ENCODE assay signal across 27 mouse cellular contexts in genomic region chr8:101522758-101523157, GRCm38 (mm10).
DNase-seq lines count a peak whose midpoint lies in the region; ATAC-seq and TF ChIP-seq lines count a peak whose summit lies in the region.
"Had no signal": no experiment of that assay in that cellular context is flagged by ENCODE, and none has a peak within 500 bp of the region (broad histone marks: within the 10 kb centered on the region; RNA-seq: fewer than 3 reads in every experiment).

No protein-coding gene starts in this region.

- H3K9me3 ChIP-seq in limb, embryonic 12.5 days: no peaks in the 10 kb centered on the region
- no peaks in the 10 kb centered on the region for H3K9me3 ChIP-seq in limb, embryonic 10.5 days (replicated peaks)
- no peaks in the 10 kb centered on the region for H3K9me3 ChIP-seq in neural tube, embryonic 11.5 days (ENCODE audit: control insufficient read depth, low read length)
- H3K9me3 ChIP-seq in limb, embryonic 14.5 days (ENCODE audit: control insufficient read depth, low read length): no peaks in the 10 kb centered on the region
- H3K9me3 ChIP-seq in neural tube, embryonic 13.5 days: no peaks in the 10 kb centered on the region
- H3K9me3 ChIP-seq: embryonic facial prominence, embryonic 15.5 days; forebrain, embryonic 12.5 days; heart, embryonic 10.5 days; heart, embryonic 13.5 days had no signal

- peak; percentile 63; the same call in 1 of the 2 replicates for ATAC-seq in limb, embryonic 12.5 days (ENCODE audit: insufficient number of reproducible peaks, insufficient read depth, low FRiP score, low TSS enrichment, low read depth)
- peak; percentile 62; the same call in 1 of the 2 replicates for ATAC-seq in neural tube, embryonic 11.5 days (ENCODE audit: insufficient read depth, low FRiP score, low TSS enrichment)
- no peak for ATAC-seq in limb, embryonic 14.5 days (ENCODE audit: low FRiP score, low read depth)
- peak; percentile 36; the same call in 1 of the 2 replicates for ATAC-seq in neural tube, embryonic 13.5 days (ENCODE audit: low read depth)
- ATAC-seq: forebrain, embryonic 16.5 days; hindbrain, postnatal 0 days; Patski had no signal

- H3K4me1 ChIP-seq in limb, embryonic 12.5 days (replicated peaks): no peaks in the 10 kb centered on the region
- no peaks in the 10 kb centered on the region for H3K4me1 ChIP-seq in limb, embryonic 10.5 days
- no peaks in the 10 kb centered on the region for H3K4me1 ChIP-seq in neural tube, embryonic 11.5 days (ENCODE audit: control insufficient read depth, insufficient read depth, low read length)
- H3K4me1 ChIP-seq in limb, embryonic 14.5 days (ENCODE audit: control insufficient read depth, insufficient read depth, low read length): no peaks in the 10 kb centered on the region
- H3K4me1 ChIP-seq in neural tube, embryonic 13.5 days (replicated peaks): peaks cover 10% of the 10 kb centered on the region
- H3K4me1 ChIP-seq: embryonic facial prominence, embryonic 15.5 days; heart, embryonic 10.5 days; heart, embryonic 13.5 days had no signal

- H3K9ac ChIP-seq in limb, embryonic 12.5 days (replicated peaks): no peak overlapping the region
- H3K9ac ChIP-seq in neural tube, embryonic 11.5 days (ENCODE audit: low read length): no peak overlapping the region
- no peak overlapping the region for H3K9ac ChIP-seq in limb, embryonic 14.5 days (ENCODE audit: low read depth, low read length, severe bottlenecking)
- no peak overlapping the region for H3K9ac ChIP-seq in neural tube, embryonic 13.5 days
- H3K9ac ChIP-seq: embryonic facial prominence, embryonic 15.5 days; forebrain, embryonic 12.5 days; heart, embryonic 13.5 days; hindbrain, embryonic 14.5 days had no signal

- WGBS in limb, embryonic 12.5 days: 55% methylated on average over 1 of the region's 1 CpGs
- 79% methylated on average over 1 of the region's 1 CpGs for WGBS in limb, embryonic 10.5 days
- WGBS in neural tube, embryonic 11.5 days: 54% methylated on average over 1 of the region's 1 CpGs
- WGBS in limb, embryonic 14.5 days: 45% methylated on average over 1 of the region's 1 CpGs
- WGBS in neural tube, embryonic 13.5 days: 34% methylated on average over 1 of the region's 1 CpGs

- H3K4me2 ChIP-seq in limb, embryonic 12.5 days: no peak overlapping the region
- no peak overlapping the region for H3K4me2 ChIP-seq in neural tube, embryonic 11.5 days (ENCODE audit: low read depth)
- no peak overlapping the region for H3K4me2 ChIP-seq in limb, embryonic 14.5 days (replicated peaks; ENCODE audit: low read depth, low read length, severe bottlenecking)
- no peak overlapping the region for H3K4me2 ChIP-seq in neural tube, embryonic 13.5 days
- H3K4me2 ChIP-seq: embryonic facial prominence, embryonic 15.5 days; forebrain, embryonic 12.5 days; heart, embryonic 13.5 days; hindbrain, embryonic 14.5 days had no signal

- no peak for TF ChIP-seq POLR2A in limb, embryonic 14.5 days (IDR thresholded peaks at IDR 0.05; ENCODE audit: borderline replicate concordance, extremely low read depth, insufficient read depth, insufficient read length)

- no peak overlapping the region for H3K4me3 ChIP-seq in limb, embryonic 12.5 days (replicated peaks)
- no peak overlapping the region for H3K4me3 ChIP-seq in limb, embryonic 10.5 days
- H3K4me3 ChIP-seq in neural tube, embryonic 11.5 days (ENCODE audit: low read depth, low read length): no peak overlapping the region
- H3K4me3 ChIP-seq in limb, embryonic 14.5 days (replicated peaks; ENCODE audit: low read length): no peak overlapping the region
- H3K4me3 ChIP-seq in neural tube, embryonic 13.5 days: no peak overlapping the region
- H3K4me3 ChIP-seq: embryonic facial prominence, embryonic 15.5 days; forebrain, embryonic 12.5 days; heart, adult 2 months; heart, embryonic 10.5 days; heart, embryonic 13.5 days had no signal

- no peaks in the 10 kb centered on the region for H3K27me3 ChIP-seq in limb, embryonic 12.5 days
- no peaks in the 10 kb centered on the region for H3K27me3 ChIP-seq in limb, embryonic 10.5 days (ENCODE audit: low read depth, poor library complexity, severe bottlenecking)
- no peaks in the 10 kb centered on the region for H3K27me3 ChIP-seq in neural tube, embryonic 11.5 days (ENCODE audit: control insufficient read depth, insufficient read depth, low read length)
- H3K27me3 ChIP-seq in limb, embryonic 14.5 days (ENCODE audit: control insufficient read depth, insufficient read depth, low read length): no peaks in the 10 kb centered on the region
- H3K27me3 ChIP-seq in neural tube, embryonic 13.5 days: no peaks in the 10 kb centered on the region
- H3K27me3 ChIP-seq: embryonic facial prominence, embryonic 15.5 days; forebrain, embryonic 12.5 days; heart, embryonic 13.5 days; Patski had no signal

- no peak for DNase-seq in limb, embryonic 10.5 days (ENCODE audit: low spot score)
- DNase-seq in neural tube, embryonic 11.5 days (ENCODE audit: low spot score): no peak
- no peak for DNase-seq in neural tube, embryonic 10.5 days (ENCODE audit: extremely low spot score, low spot score)
- DNase-seq in limb, embryonic 14.5 days (ENCODE audit: low spot score): peak; percentile 3
- DNase-seq in adrenal gland, adult 2 months: no peak
- DNase-seq in right cerebral cortex, adult 18-20 months: no peak
- DNase-seq: adrenal gland, postnatal 14 days; cerebellum, adult 11-12 months; cerebellum, adult 8-10 months; cerebellum, postnatal 10 days; cerebellum, postnatal 36 days; embryo, embryonic 11 days; gastrocnemius, postnatal 10 days; gastrocnemius, postnatal 36 days; heart, adult 2 months; heart, postnatal 14 days; heart, postnatal 4 days had no signal

- no peak overlapping the region for H3K27ac ChIP-seq in limb, embryonic 12.5 days
- no peak overlapping the region for H3K27ac ChIP-seq in limb, embryonic 10.5 days
- no peak overlapping the region for H3K27ac ChIP-seq in neural tube, embryonic 11.5 days (ENCODE audit: low read depth, low read length)
- H3K27ac ChIP-seq in limb, embryonic 14.5 days (replicated peaks; ENCODE audit: low read depth, low read length): no peak overlapping the region
- H3K27ac ChIP-seq in neural tube, embryonic 13.5 days (replicated peaks): no peak overlapping the region
- H3K27ac ChIP-seq: embryonic facial prominence, embryonic 15.5 days; forebrain, embryonic 12.5 days; heart, adult 2 months; heart, embryonic 10.5 days; heart, embryonic 13.5 days; hindbrain, embryonic 14.5 days; hindbrain, postnatal 0 days had no signal

- no peaks in the 10 kb centered on the region for H3K36me3 ChIP-seq in limb, embryonic 12.5 days
- no peaks in the 10 kb centered on the region for H3K36me3 ChIP-seq in limb, embryonic 10.5 days
- no peaks in the 10 kb centered on the region for H3K36me3 ChIP-seq in neural tube, embryonic 11.5 days (ENCODE audit: control insufficient read depth, insufficient read depth, low read length)
- H3K36me3 ChIP-seq in limb, embryonic 14.5 days (ENCODE audit: control insufficient read depth, insufficient read depth, low read length): no peaks in the 10 kb centered on the region
- H3K36me3 ChIP-seq in neural tube, embryonic 13.5 days: no peaks in the 10 kb centered on the region
- H3K36me3 ChIP-seq: embryonic facial prominence, embryonic 15.5 days; forebrain, embryonic 12.5 days; heart, embryonic 10.5 days; heart, embryonic 13.5 days had no signal
